Mouse (Mus musculus): ENCODE measurements around the gene Slc13a3. TPM values are rescaled to one million over a fixed set of nuclear protein-coding genes. Genes with fewer than 3 reads are reported as not detected.

Slc13a3 gene
- polyA plus RNA-seq, 1 experiment from 2014 or later: 1.9 TPM

GRCm38 (mm10) chr2:165503259-165504203, 30.5 kb upstream of the Slc13a3 start, which contains the start of gene Slc2a10:
TSS of gene Slc2a10 (plus strand) at chr2:165503787.
- no peaks in the 10 kb centered on the region for H3K9me3 ChIP-seq (ENCODE audit: control insufficient read depth, low read length)
- H3K27ac ChIP-seq (replicated peaks; ENCODE audit: low read depth, low read length): peak within 1 kb of the TSS; percentile 75
- peak within 1 kb of the TSS; percentile 54 for H3K4me3 ChIP-seq (ENCODE audit: low read depth, low read length)
- peak; percentile 78 for DNase-seq (ENCODE audit: low spot score)
- WGBS: 11% methylated on average over 6 of the region's 32 CpGs
- peak within 1 kb of the TSS; percentile 83 for H3K4me2 ChIP-seq (ENCODE audit: low read depth, low read length)
- H3K4me1 ChIP-seq (ENCODE audit: control insufficient read depth, insufficient read depth, low read length): peaks cover 24% of the 10 kb centered on the region
- H3K27me3 ChIP-seq (replicated peaks; ENCODE audit: control insufficient read depth, insufficient read depth, low read length): no peaks in the 10 kb centered on the region
- no peaks in the 10 kb centered on the region for H3K36me3 ChIP-seq (ENCODE audit: control insufficient read depth, insufficient read depth, low read length)
- H3K9ac ChIP-seq (ENCODE audit: low read depth, low read length): peak within 1 kb of the TSS; percentile 81
- ATAC-seq (ENCODE audit: low read depth): peak; percentile 85

DNA sequence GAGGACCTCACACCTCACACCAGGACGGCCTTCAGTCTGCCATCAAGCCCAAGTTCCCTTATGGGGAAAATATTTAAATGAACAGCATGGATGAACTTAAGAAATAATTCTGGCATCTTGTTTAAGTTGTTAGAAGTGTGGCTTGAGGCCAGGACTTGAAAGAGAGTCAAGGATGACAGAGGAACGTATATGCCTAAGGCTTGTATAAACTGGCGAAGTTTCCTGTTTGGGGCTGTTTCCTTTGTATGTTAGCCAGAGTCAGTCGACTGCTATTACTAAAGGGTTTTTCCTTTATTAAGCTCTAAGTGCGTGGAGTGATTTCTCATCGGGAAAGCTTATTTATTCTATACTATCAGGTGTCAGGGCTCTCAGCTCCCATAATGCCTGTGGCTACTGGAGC, 25.8 kb upstream of the Slc13a3 start:
- H3K27me3 ChIP-seq (replicated peaks; ENCODE audit: control insufficient read depth, insufficient read depth, low read length): no peaks in the 10 kb centered on the region
- ATAC-seq (ENCODE audit: low read depth) (no peak), DNase-seq (ENCODE audit: low spot score) (peak; percentile 73)
- WGBS: 52% methylated on average over 6 of the region's 6 CpGs
- H3K4me3 ChIP-seq (ENCODE audit: low read depth, low read length): no peak overlapping the region
- H3K9me3 ChIP-seq (ENCODE audit: control insufficient read depth, low read length): no peaks in the 10 kb centered on the region
- no peak overlapping the region for H3K27ac ChIP-seq (replicated peaks; ENCODE audit: low read depth, low read length)
- H3K9ac ChIP-seq (ENCODE audit: low read depth, low read length): no peak overlapping the region
- no peaks in the 10 kb centered on the region for H3K36me3 ChIP-seq (ENCODE audit: control insufficient read depth, insufficient read depth, low read length)
- H3K4me2 ChIP-seq (ENCODE audit: low read depth, low read length): no peak overlapping the region
- peaks cover 14% of the 10 kb centered on the region for H3K4me1 ChIP-seq (ENCODE audit: control insufficient read depth, insufficient read depth, low read length)

- no peak for DNase-seq (ENCODE audit: low spot score)
- no peak overlapping the region for H3K4me2 ChIP-seq (ENCODE audit: low read depth, low read length)
- H3K9ac ChIP-seq (ENCODE audit: low read depth, low read length): peak overlapping the region; percentile 19; the same call in 1 of the 2 replicates
- no peak overlapping the region for H3K4me3 ChIP-seq (ENCODE audit: low read depth, low read length)
- H3K9me3 ChIP-seq (ENCODE audit: control insufficient read depth, low read length): no peaks in the 10 kb centered on the region
- no peak for ATAC-seq (ENCODE audit: low read depth)
- H3K27ac ChIP-seq (replicated peaks; ENCODE audit: low read depth, low read length): no peak overlapping the region
- WGBS: 57% methylated on average over 2 of the region's 2 CpGs
- no peaks in the 10 kb centered on the region for H3K27me3 ChIP-seq (replicated peaks; ENCODE audit: control insufficient read depth, insufficient read depth, low read length)
- H3K4me1 ChIP-seq (ENCODE audit: control insufficient read depth, insufficient read depth, low read length): peaks cover 9% of the 10 kb centered on the region
- H3K36me3 ChIP-seq (ENCODE audit: control insufficient read depth, insufficient read depth, low read length): no peaks in the 10 kb centered on the region
These were observed 24.8 kb upstream of the Slc13a3 start for GRCm38 (mm10) chr2:165497706-165498275.

GRCm38 (mm10) chr2:165496251-165496650, 23.2 kb upstream of the Slc13a3 start:
- no peak for ATAC-seq (ENCODE audit: low read depth)
- Histone ChIP-seq H3K9me3 (ENCODE audit: control insufficient read depth, low read length) (no peaks in the 10 kb centered on the region), H3K4me1 (ENCODE audit: control insufficient read depth, insufficient read depth, low read length) (peaks cover 11% of the 10 kb centered on the region), H3K9ac (ENCODE audit: low read depth, low read length) (no peak overlapping the region), H3K36me3 (ENCODE audit: control insufficient read depth, insufficient read depth, low read length) (no peaks in the 10 kb centered on the region), H3K4me3 (ENCODE audit: low read depth, low read length) (no peak overlapping the region), H3K4me2 (ENCODE audit: low read depth, low read length) (no peak overlapping the region), H3K27ac (replicated peaks; ENCODE audit: low read depth, low read length) (no peak overlapping the region), H3K27me3 (replicated peaks; ENCODE audit: control insufficient read depth, insufficient read depth, low read length) (no peaks in the 10 kb centered on the region)
- DNase-seq (ENCODE audit: low spot score): no peak

- no peaks in the 10 kb centered on the region for H3K9me3 ChIP-seq (ENCODE audit: control insufficient read depth, low read length)
- H3K4me3 ChIP-seq (ENCODE audit: low read depth, low read length): no peak overlapping the region
- ATAC-seq (ENCODE audit: low read depth) (no peak), DNase-seq (ENCODE audit: low spot score) (no peak)
- H3K27ac ChIP-seq (replicated peaks; ENCODE audit: low read depth, low read length): no peak overlapping the region
- no peaks in the 10 kb centered on the region for H3K27me3 ChIP-seq (replicated peaks; ENCODE audit: control insufficient read depth, insufficient read depth, low read length)
- H3K9ac ChIP-seq (ENCODE audit: low read depth, low read length): no peak overlapping the region
- H3K36me3 ChIP-seq (ENCODE audit: control insufficient read depth, insufficient read depth, low read length): peaks cover 15% of the 10 kb centered on the region
- WGBS: 53% methylated on average over 2 of the region's 2 CpGs
- no peak overlapping the region for H3K4me2 ChIP-seq (ENCODE audit: low read depth, low read length)
- H3K4me1 ChIP-seq (ENCODE audit: control insufficient read depth, insufficient read depth, low read length): peaks cover 11% of the 10 kb centered on the region
These were observed 21.5 kb upstream of the Slc13a3 start for GRCm38 (mm10) chr2:165494495-165494894.

DNA sequence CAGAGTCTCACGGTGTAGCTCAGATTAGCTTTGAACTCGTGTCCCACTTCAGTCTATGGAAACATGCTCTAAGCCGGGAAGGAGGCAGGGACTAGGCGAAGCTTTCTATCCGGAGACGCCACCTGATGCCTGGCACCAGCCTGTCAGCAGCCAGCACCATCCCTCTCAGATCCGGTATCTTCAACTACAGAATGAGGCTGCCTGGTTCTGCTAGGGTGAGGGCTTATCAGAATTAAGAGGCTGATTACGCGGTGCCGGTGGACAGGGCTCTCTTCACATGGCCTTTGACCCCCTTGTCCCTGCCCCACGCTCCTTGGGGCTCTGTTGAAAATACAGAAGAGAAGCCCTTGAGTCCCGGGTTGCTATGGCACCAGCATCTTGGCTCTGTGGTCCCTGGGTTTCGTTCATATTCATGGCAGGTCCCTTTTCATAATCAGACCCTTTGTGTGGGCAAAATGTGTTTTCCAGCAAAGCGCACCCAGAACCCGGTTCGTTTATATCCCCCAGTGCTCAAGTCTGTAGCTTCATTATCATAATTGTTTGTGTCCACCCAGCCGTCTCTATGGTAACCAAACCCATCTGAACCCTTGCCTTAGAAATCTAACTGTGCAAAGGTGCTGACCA, 20.7 kb upstream of the Slc13a3 start:
- peak overlapping the region; percentile 85 for H3K4me2 ChIP-seq (ENCODE audit: low read depth, low read length)
- WGBS: 25% methylated on average over 17 of the region's 17 CpGs
- H3K4me3 ChIP-seq (ENCODE audit: low read depth, low read length): peak overlapping the region; percentile 71
- H3K9me3 ChIP-seq (ENCODE audit: control insufficient read depth, low read length): no peaks in the 10 kb centered on the region
- no peak for DNase-seq (ENCODE audit: low spot score)
- H3K27ac ChIP-seq (replicated peaks; ENCODE audit: low read depth, low read length): peak overlapping the region; percentile 77; the same call in 1 of the 2 replicates
- ATAC-seq (ENCODE audit: low read depth): 0 out of 2 replicates have a peak, but pooled peaks have one; percentile 0
- H3K36me3 ChIP-seq (ENCODE audit: control insufficient read depth, insufficient read depth, low read length): peaks cover 23% of the 10 kb centered on the region
- peaks cover 11% of the 10 kb centered on the region for H3K4me1 ChIP-seq (ENCODE audit: control insufficient read depth, insufficient read depth, low read length)
- no peaks in the 10 kb centered on the region for H3K27me3 ChIP-seq (replicated peaks; ENCODE audit: control insufficient read depth, insufficient read depth, low read length)
- H3K9ac ChIP-seq (ENCODE audit: low read depth, low read length): peak overlapping the region; percentile 84

- under 1% methylated on average over 26 of the region's 84 CpGs for WGBS
- H3K4me2 ChIP-seq (ENCODE audit: low read depth, low read length): peak within 1 kb of the TSS; percentile 85
- no peaks in the 10 kb centered on the region for H3K9me3 ChIP-seq (ENCODE audit: control insufficient read depth, low read length)
- peak; percentile 83 for DNase-seq (ENCODE audit: low spot score)
- H3K27ac ChIP-seq (replicated peaks; ENCODE audit: low read depth, low read length): peak within 1 kb of the TSS; percentile 77
- H3K9ac ChIP-seq (ENCODE audit: low read depth, low read length): peak within 1 kb of the TSS; percentile 84
- peak within 1 kb of the TSS; percentile 71 for H3K4me3 ChIP-seq (ENCODE audit: low read depth, low read length)
- H3K27me3 ChIP-seq (replicated peaks; ENCODE audit: control insufficient read depth, insufficient read depth, low read length): no peaks in the 10 kb centered on the region
- H3K36me3 ChIP-seq (ENCODE audit: control insufficient read depth, insufficient read depth, low read length): peaks cover 29% of the 10 kb centered on the region
- peaks cover 11% of the 10 kb centered on the region for H3K4me1 ChIP-seq (ENCODE audit: control insufficient read depth, insufficient read depth, low read length)
- peak; percentile 92 for ATAC-seq (ENCODE audit: low read depth)
These were observed 19.9 kb upstream of the Slc13a3 start, which contains the start of gene Trp53rka for GRCm38 (mm10) chr2:165492648-165493553. TSS of gene Trp53rka (minus strand) at chr2:165493324.
